Mouse (Mus musculus) lung, postnatal 0 days (tissue): Measurements from ENCODE around the gene Fat3. TPM values are rescaled to one million over a fixed set of nuclear protein-coding genes. Genes with fewer than 3 reads are reported as not detected.
A peak's percentile ranks its signal among the peaks of the same experiment; 100 is the strongest.

Source experiments
- ATAC-seq: fragments of 200-750 bp; cut with Nextera tagmentation; 2 replicates; pipeline ENCODE4 v1.8.0; 2017; ENCODE audit warnings: moderate library complexity
- DNase-seq: peaks from one replicate; pipeline ENCODE4 v3.0.0-alpha.2; 2016; ENCODE audit warnings: low spot score
- H3K27ac ChIP-seq: fragments of 300-500 bp; sonication (generic); 2 replicates; pipeline ENCODE4 v1.5.1; 2014; ENCODE audit warnings: antibody characterized with exemption, mild to moderate bottlenecking, low read length, mixed read lengths
- H3K27me3 ChIP-seq: fragments of 300-500 bp; sonication (generic); replicated peaks from 2 replicates; pipeline ENCODE4 v1.6.1; 2014; ENCODE audit warnings: low read length, mixed read lengths; ENCODE audit not compliant: insufficient read depth
- H3K36me3 ChIP-seq: fragments of 300-500 bp; sonication (generic); 2 replicates; pipeline ENCODE4 v1.6.1; 2014; ENCODE audit warnings: low read length, mixed read lengths; ENCODE audit not compliant: insufficient read depth
- H3K4me1 ChIP-seq: fragments of 300-500 bp; sonication (generic); 2 replicates; pipeline ENCODE4 v1.6.1; 2014; ENCODE audit warnings: antibody characterized with exemption, low read depth, low read length, mixed read lengths; ENCODE audit not compliant: insufficient read depth
- H3K4me2 ChIP-seq: fragments of 300-500 bp; sonication (generic); replicated peaks from 2 replicates; pipeline ENCODE4 v1.6.1; 2014; ENCODE audit warnings: low read depth, mild to moderate bottlenecking, low read length, moderate library complexity, mixed read lengths
- H3K4me3 ChIP-seq: fragments of 300-500 bp; sonication (generic); 2 replicates; pipeline ENCODE4 v1.5.1; 2014; ENCODE audit warnings: low read depth, low read length
- H3K9ac ChIP-seq: fragments of 300-500 bp; sonication (generic); replicated peaks from 2 replicates; pipeline ENCODE4 v1.6.1; 2014; ENCODE audit warnings: low read depth, mild to moderate bottlenecking
- H3K9me3 ChIP-seq: fragments of 300-500 bp; sonication (generic); 2 replicates; pipeline ENCODE4 v1.6.1; 2016; ENCODE audit warnings: low read length, mixed read lengths
- CTCF ChIP-seq: IDR thresholded peaks from 2 replicates; pipeline ENCODE4 v1.5.1; 2016; ENCODE audit warnings: antibody characterized with exemption, mild to moderate bottlenecking
- EP300 ChIP-seq: IDR thresholded peaks from 2 replicates; pipeline ENCODE4 v1.6.1; 2016; ENCODE audit warnings: antibody characterized with exemption, mild to moderate bottlenecking, control low read depth
- WGBS: fragments of 180-500 bp; shearing (Covaris S2); extraction: QIAGEN DNeasy Blood & Tissue Kit; methylation state at CpG from one replicate; pipeline ENCODE4 v1.1.7; 2014; 5-methylcytosine and 5-hydroxymethylcytosine counted together
- polyA plus RNA-seq: library from polyadenylated mRNA; unstranded; fragments of >200 nt; fragmentation: Nextera tagmentation; extraction: Ambion mirVana; gene quantifications from 2 replicates; pipeline ENCODE4 v1.2.1, GENCODE M21; 2015

Fat3 gene
- polyA plus RNA-seq, 1 experiment from 2014 or later, result 0.78 TPM

- H3K4me3 ChIP-seq, result no peak overlapping the region
- WGBS, result 56% methylated on average over 6 of the region's 6 CpGs
- ATAC-seq, result no peak
These were observed 298.8 kb downstream of the Fat3 start for GRCm38 (mm10) chr9:16202296-16202695.

GRCm38 (mm10) chr9:16200948-16201347 is 300.1 kb downstream of the Fat3 start:
- no peaks in the 10 kb centered on the region for H3K4me1 ChIP-seq
- ATAC-seq, result no peak; the same call in 1 of the 2 replicates
- H3K27ac ChIP-seq, result no peak overlapping the region
- no peaks in the 10 kb centered on the region for H3K27me3 ChIP-seq
- H3K9me3 ChIP-seq, result no peaks in the 10 kb centered on the region
- WGBS, result 26% methylated on average over 1 of the region's 1 CpGs
- H3K36me3 ChIP-seq, result no peaks in the 10 kb centered on the region
- H3K9ac ChIP-seq, result no peak overlapping the region
- TF ChIP-seq EP300, result no peak
- no peak for TF ChIP-seq CTCF
- peak; percentile 17 for DNase-seq
- no peak overlapping the region for H3K4me2 ChIP-seq
- H3K4me3 ChIP-seq, result no peak overlapping the region

More at GRCm38 (mm10) chr9:16202296-16202695, 298.8 kb downstream of the Fat3 start:
- Histone ChIP-seq H3K4me1 (no peaks in the 10 kb centered on the region), H3K9me3 (no peaks in the 10 kb centered on the region), H3K4me2 (no peak overlapping the region), H3K9ac (no peak overlapping the region), H3K27ac (no peak overlapping the region), H3K27me3 (no peaks in the 10 kb centered on the region), H3K36me3 (no peaks in the 10 kb centered on the region)
- TF ChIP-seq EP300 (no peak), CTCF (no peak)
- no peak for DNase-seq

GRCm38 (mm10) chr9:16186461-16186860 is 314.6 kb downstream of the Fat3 start:
- H3K9ac ChIP-seq, result no peak overlapping the region
- no peak for TF ChIP-seq EP300
- TF ChIP-seq CTCF, result no peak
- no peak overlapping the region for H3K4me3 ChIP-seq
- no peaks in the 10 kb centered on the region for H3K9me3 ChIP-seq
- 89% methylated on average over 1 of the region's 1 CpGs for WGBS
- no peaks in the 10 kb centered on the region for H3K27me3 ChIP-seq
- ATAC-seq (no peak), DNase-seq (no peak)
- no peak overlapping the region for H3K27ac ChIP-seq
- no peaks in the 10 kb centered on the region for H3K4me1 ChIP-seq
- no peaks in the 10 kb centered on the region for H3K36me3 ChIP-seq
- H3K4me2 ChIP-seq, result no peak overlapping the region

- no peaks in the 10 kb centered on the region for H3K9me3 ChIP-seq
- H3K4me3 ChIP-seq, result no peak overlapping the region
- 65% methylated on average over 4 of the region's 4 CpGs for WGBS
- peak; percentile 58 for DNase-seq
- no peak overlapping the region for H3K4me2 ChIP-seq
- no peak for TF ChIP-seq EP300
- no peak overlapping the region for H3K27ac ChIP-seq
- ATAC-seq, result peak; percentile 23; the same call in 1 of the 2 replicates
- no peaks in the 10 kb centered on the region for H3K27me3 ChIP-seq
- no peak overlapping the region for H3K9ac ChIP-seq
- no peaks in the 10 kb centered on the region for H3K4me1 ChIP-seq
- no peaks in the 10 kb centered on the region for H3K36me3 ChIP-seq
These were observed 331.8 kb downstream of the Fat3 start for GRCm38 (mm10) chr9:16169238-16169637.

- ATAC-seq, result peak; percentile 58
- H3K9me3 ChIP-seq, result no peaks in the 10 kb centered on the region
- DNase-seq, result peak; percentile 35
- 64% methylated on average over 2 of the region's 2 CpGs for WGBS
- H3K4me3 ChIP-seq, result no peak overlapping the region
- H3K27ac ChIP-seq, result no peak overlapping the region
- no peak overlapping the region for H3K9ac ChIP-seq
- no peaks in the 10 kb centered on the region for H3K36me3 ChIP-seq
- H3K27me3 ChIP-seq, result no peaks in the 10 kb centered on the region
- no peak overlapping the region for H3K4me2 ChIP-seq
- no peaks in the 10 kb centered on the region for H3K4me1 ChIP-seq
- TF ChIP-seq EP300 (no peak), CTCF (no peak)
These were observed 333.0 kb downstream of the Fat3 start for GRCm38 (mm10) chr9:16168051-16168450.

- TF ChIP-seq EP300 (no peak), CTCF (0 out of 2 replicates have a peak, but pooled peaks have one; percentile 10)
- ATAC-seq, result no peak
- Histone ChIP-seq H3K4me2 (no peak overlapping the region), H3K4me3 (no peak overlapping the region), H3K27ac (no peak overlapping the region), H3K9ac (no peak overlapping the region), H3K27me3 (no peaks in the 10 kb centered on the region), H3K4me1 (no peaks in the 10 kb centered on the region), H3K36me3 (no peaks in the 10 kb centered on the region), H3K9me3 (no peaks in the 10 kb centered on the region)
- 94% methylated on average over 5 of the region's 5 CpGs for WGBS
- DNase-seq, result no peak
These were observed 341.7 kb downstream of the Fat3 start for GRCm38 (mm10) chr9:16159366-16159765.

- no peaks in the 10 kb centered on the region for H3K36me3 ChIP-seq
- H3K4me3 ChIP-seq, result no peak overlapping the region
- TF ChIP-seq CTCF, result no peak
- TF ChIP-seq EP300, result no peak
- no peak overlapping the region for H3K27ac ChIP-seq
- H3K4me1 ChIP-seq, result no peaks in the 10 kb centered on the region
- H3K9ac ChIP-seq, result no peak overlapping the region
- WGBS, result 40% methylated on average over 3 of the region's 3 CpGs
- H3K27me3 ChIP-seq, result no peaks in the 10 kb centered on the region
- H3K9me3 ChIP-seq, result no peaks in the 10 kb centered on the region
- DNase-seq (no peak), ATAC-seq (no peak)
- H3K4me2 ChIP-seq, result no peak overlapping the region
These were observed 347.5 kb downstream of the Fat3 start for GRCm38 (mm10) chr9:16153580-16153930.
